Mouse (Mus musculus) spleen, embryonic (tissue): ENCODE results near the gene Cnn3.

ENCODE experiments used
- CTCF ChIA-PET: fragments of 350-600 bp; sonication (Branson Sonifier 250); formaldehyde crosslinking; loops from one replicate; lab custom pipeline; 2022; lab: Charles Lee

The Cnn3 gene

DNA sequence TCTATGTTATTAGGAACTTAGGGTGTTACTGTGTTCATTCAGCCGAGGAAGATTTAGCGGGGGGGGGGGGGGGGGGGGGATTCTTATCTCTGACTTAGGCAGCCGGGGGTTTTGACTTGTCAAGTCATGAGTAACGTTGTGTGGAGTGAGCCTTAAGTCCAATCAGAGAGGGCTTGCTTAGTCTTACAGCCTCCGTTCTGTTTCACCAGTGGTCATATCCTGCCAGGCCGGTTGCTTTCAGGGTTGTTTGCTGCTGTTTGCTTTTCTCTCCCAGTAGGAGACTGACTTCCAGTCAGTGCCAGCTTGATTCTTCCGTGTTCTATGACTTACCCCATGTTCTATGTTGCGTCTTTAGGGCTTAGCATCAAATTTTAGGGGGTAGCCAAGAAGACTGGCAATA lies 20.2 kb downstream of the Cnn3 start:
- CTCF ChIA-PET: interaction anchor here (0.5 kb wide), 1 partner anchor 411 kb away, joined by 10 read pairs; no protein-coding TSS in a partner anchor

DNA sequence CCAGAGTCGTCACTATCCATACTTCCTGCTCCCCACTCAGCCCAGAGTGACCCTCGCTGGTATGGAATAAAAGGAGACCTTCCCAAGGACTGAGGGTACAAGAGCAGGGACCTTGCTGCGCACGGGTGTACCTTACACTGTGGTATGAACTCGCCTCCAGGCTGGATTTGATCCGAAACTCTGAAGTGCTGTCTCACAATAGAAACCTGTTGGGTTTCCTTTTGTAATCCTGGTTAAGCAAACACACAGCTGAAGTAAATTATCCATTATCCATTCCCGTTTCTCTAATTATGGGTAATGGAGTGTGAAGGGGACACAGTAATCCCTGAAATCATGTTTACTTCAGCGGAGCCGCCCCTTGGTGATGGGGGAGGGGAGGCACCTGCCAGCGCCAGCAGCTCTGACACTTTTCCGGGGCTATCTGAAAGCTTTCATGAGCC lies 21.8 kb downstream of the Cnn3 start:
- CTCF ChIA-PET: no interaction called here

DNA sequence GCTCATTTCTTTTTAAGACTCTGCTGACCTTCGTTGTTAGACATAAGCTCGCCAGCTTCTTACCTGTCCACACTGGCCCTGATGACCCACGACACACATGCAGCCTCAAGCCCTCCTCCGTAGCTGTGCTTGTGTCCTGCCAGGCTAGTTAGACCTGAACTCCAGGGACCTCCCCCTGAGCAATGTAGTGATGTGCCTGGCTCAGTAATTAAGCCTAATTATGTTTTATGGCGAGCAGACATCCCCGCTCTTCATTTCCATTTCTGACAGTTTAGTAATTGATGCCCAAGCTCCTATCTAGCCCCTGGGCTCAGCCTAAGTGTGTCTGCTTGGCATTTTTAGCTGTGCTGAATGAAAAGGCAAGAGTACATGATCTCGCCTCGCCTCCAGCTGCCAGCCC lies 22.3 kb downstream of the Cnn3 start:
- CTCF ChIA-PET: no interaction called here

DNA sequence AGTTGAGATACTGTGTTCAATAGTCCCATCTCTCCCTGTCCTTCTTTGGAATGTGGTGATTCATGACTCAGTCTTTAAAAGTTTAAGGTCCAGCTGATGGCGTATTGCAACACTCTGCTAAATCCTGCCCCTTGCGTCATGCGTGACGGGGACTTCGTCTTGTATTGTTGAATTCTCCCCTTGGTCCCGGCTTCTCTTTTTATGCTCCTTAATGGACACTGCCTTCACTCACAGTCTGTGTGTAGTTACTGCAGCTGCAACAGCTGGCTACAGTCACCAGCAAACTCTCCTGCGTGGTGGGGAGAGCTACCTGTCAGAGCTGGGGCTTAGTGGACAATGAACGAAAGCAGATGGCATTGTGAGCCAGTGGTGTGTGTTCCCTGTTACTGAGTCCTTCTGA lies 23.2 kb downstream of the Cnn3 start:
- CTCF ChIA-PET: interaction anchor here (0.8 kb wide), 1 partner anchor 10 kb away, joined by 11 read pairs; no protein-coding TSS in a partner anchor

DNA sequence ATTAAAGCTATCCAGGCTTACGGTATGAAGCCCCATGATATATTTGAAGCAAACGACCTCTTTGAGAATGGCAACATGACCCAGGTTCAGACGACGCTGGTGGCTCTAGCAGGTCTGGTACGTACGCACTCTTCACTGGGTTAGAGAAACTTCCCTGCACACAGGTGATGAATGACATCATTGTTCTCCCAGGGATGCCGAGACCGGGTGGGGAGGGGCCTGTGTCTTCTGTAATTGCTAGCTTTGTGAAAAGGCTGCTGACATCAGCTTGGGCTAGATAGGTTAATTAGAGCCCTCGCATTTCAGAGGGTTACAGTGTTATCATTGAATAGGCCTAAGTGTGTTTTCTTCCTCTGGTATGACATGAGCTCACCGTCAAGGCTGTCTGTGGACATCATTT lies 25.1 kb downstream of the Cnn3 start:
- CTCF ChIA-PET: no interaction called here

DNA sequence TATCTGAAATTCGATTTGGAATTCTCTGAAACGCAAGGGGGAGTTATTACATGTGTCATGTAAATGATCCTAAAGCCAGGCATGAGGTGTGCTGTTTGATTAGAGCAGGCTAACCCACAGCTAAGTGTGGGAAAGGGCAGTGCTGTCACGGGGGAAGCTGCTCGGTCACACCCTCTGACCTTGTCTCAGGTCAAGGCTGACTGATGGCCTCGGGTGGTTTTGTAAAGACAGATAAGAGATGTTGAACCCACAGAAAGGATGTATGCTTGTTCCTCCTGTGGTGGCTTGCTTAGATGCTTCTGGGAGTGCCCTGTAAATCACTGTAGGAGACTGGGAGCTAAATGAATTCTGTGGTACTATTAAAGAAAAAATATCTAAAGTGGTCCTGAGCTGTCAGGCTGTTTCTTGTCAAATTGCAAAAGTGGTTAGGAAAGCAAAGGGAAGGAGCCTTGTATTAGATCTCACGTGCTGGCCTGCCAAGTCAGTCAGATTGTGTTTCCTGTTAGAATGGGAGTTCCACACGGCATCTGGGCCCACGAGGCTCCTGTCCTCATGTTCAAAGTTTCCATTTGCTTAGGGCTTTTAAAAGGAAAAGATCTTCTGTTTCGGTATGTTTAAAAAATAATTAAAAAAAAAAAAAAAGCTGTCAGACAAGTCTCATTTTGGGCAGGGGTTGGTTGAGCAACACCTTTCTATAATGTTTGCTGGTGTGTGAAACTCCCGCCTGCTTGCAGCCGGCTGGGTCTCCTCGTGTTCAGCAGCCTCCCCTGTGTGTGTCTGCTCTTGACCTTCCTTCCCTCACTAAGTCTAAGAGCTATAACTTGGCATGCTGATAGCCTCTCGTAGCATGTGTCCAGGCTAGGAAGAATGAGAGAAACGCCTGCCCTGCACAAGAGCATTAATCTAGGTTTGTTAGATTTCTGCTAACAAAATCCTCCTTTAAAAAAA lies 32.5 kb downstream of the Cnn3 start:
- CTCF ChIA-PET: interaction anchor here (0.6 to 0.7 kb wide), 2 partner anchors 145 to 297 kb away, joined by 8 to 17 read pairs; no protein-coding TSS in a partner anchor

DNA sequence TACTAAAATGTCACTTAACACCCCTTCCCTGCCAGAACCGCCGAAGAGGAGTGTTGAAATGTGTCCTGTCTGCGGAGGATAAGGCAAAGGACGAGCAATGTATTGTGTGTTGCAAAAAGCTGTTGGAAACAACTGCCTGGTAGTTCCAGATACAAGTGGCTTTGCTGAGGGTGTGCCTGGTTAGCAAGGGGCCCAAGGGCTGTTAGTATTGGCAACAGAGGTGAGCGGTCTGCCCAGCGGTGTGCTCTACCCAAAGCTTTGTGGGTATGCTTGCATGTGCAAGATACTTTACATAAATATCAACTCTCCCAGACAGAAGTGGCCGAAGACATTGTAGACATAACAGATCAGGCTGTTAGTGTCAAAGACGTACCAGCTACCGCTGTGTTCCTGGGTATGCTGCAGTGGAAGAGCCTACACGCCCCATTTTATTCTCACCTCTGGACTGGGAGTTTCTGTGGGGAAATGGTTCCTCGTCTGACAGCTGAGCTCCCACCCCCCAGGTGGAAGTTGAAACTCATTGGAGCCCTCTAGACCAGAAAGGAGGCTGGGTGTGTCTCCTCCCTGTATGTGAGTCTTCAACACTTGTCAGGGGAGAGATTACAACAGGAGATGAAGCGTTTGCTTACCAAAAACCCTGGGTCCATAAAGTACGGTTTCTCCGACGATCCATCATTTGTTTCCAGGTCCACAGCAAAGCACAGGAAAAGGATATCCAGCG lies 34.3 kb downstream of the Cnn3 start:
- CTCF ChIA-PET: no interaction called here

DNA sequence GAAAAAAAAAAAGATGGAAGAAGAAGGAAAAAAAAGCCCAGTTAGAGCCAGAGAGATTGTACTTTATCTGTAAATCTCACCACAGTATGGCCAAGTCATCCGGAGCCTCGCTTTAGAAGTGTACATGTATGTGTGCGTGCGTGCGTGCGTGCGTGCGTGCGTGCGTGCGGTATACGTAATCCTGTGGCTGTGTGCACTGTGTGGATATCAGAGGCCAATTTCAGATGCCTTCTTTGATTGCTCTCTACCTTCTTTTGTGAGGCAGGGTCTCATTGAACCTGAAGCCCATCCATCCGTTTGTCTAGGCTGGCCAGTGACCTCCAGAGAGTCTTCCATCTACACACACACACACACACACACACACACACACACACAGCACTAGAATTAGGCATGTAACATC lies 35.2 kb downstream of the Cnn3 start:
- CTCF ChIA-PET: no interaction called here

DNA sequence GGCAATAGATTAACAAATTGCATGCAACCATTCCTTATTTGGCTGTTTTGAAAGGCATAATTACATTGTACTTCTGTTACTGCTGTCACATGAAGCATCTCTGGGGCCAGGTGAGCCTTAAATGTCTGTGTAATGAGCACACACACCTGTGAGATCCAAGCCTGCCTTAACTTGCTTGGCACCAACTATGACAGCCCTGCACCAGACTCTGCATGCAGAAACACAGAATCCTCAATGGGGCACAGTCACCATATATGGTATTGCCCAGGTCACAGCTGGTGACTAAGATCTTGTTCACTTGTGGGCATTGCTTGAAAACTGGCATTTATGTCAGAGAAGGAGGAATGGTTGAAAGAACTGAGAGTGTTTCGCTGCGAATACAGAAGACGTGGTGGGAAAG lies 36.5 kb downstream of the Cnn3 start:
- CTCF ChIA-PET: no interaction called here

DNA sequence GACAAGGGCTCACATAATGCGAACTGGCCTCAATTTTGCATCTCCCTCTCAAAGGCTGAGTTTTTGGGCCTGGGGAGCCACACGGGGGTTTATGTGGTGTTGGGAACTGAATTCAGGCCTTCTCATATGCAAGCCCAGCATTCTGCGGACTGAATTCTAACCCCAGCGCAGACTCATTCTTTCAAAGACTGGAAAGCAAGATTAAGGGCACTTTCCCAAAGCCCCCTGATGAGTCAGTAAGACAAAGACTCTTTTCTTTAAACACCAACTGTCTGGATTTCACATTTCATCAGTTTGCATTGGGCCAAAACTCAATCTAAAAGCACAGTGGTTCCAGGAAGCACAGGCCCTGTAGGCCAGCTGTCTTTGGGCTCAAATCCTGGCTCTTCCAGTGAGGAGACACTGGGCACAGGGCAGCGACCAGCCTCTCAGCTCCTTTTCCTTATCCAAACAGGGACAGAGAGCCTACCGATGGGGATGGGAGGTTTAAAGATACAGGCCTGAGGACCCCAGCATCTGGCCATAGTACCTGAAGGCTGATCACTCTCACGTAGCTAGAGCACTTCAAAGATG lies 38.5 kb downstream of the Cnn3 start:
- CTCF ChIA-PET: interaction anchor here (0.7 kb wide), 1 partner anchor 1656 kb away, joined by 3 read pairs; no protein-coding TSS in a partner anchor

DNA sequence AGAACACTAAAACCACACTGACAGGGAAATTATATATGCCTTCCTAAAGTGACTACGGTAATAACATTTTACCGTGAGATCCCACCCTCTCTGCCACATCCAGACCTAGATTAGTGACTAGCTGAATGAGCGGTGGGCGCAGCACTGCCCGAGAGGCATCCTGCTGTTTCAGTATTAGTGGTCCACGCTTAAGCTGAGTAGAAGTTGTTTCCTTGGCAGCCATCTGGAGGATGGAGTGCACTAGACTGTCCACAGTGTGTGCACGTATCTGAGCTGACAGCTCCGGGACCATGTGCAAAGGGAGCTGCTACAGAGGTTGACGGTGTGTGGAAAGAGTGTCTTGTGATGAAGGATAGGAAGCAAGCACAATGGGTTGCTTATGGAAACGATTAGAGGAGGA lies 39.5 kb downstream of the Cnn3 start:
- CTCF ChIA-PET: no interaction called here

DNA sequence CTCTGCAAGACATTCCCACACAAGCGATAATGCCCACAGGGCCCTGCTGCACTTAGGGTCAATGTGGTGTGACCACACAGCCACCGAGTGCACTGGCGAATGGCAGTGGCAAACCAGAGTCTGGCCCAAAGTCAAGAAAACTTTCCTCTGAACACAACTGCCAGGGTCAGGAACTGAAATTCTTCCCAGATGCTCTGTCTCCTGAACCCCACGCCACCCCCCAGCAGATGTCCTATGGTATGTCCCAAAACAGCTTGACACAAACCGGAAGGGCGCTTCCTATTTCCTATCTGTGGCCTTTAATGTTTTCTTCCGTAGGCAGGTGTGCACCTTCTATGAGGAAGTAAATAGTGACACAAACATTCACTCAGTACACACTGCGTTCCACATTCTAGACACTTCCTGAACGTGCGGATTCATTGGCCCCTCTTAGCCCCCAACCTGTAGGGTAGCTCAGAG lies 40.8 kb downstream of the Cnn3 start:
- CTCF ChIA-PET: no interaction called here

DNA sequence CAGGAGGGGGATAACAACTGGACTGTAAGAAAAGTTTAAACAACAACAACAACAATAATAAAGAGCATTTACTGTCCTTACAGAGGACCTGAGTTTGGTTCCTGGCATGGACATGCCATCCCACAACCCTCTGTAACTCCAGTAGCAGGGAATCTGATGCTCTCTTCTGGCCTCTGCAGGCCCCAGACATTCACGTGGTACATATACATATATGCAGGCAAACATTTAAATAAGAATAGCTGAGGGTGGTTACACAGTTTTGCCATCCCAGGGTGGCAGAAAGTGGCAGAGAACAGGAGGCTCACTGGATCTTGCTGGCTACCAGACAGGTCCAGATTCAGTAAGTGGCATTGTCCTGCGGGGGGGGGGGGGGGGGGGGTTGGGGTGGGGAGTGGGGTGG lies 41.8 kb downstream of the Cnn3 start:
- CTCF ChIA-PET: no interaction called here

DNA sequence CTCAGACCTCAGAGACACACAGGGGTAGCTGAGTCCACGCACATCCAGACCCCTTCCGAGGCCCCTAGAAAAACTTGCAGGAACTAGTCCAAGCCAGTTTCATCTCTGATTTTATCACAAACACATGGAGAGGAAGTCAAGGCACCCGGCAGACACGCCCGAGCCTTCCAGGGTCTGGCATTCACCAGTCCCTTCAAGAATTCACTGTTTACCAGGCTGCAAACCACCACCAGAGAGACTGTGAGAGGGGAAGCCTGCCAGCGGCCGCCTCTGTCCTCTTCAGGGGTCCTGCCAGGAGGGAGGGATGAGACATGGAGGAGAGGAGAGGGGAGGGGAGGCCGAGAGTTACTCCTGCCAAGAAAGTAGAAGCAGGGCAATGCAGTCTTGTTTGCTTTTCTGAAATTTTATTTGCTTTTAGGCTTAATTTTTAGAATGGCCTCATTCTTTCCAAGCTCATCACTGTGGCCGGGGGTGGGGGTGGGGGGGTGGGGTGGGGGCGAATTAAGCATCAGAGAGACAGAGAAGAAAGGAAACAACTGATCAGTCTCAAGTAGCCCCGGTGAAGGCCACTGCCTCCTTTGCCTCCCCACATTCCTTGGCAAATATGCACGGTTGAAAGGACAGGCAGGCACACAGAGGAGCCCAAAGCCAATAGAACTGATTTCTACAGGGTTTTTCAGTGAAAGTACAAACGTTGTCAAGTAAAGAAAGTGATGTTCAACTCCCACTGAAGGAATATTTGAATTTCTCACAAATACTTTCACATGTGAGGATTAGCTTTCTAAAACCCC lies 43.1 kb downstream of the Cnn3 start:
- CTCF ChIA-PET: no interaction called here

DNA sequence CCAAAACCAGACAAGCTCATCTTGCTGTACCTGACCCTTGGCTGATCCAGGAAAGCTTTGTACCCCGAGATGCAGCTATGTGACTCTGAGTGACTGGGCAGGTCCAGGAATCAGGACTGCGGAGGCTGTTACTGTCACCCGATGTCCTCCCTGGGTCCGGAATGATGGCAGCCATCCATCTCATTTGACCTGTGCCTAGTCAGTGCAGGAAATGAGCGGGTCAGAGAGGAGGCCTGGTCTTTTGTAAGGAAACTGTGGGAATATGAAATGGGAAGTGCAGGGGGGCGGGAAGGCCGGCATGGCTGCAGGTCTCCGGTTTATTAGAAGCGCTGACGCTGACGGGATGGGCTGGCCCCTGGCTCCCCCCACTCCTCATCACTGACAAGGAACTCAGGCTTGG lies 45.4 kb downstream of the Cnn3 start:
- CTCF ChIA-PET: no interaction called here

DNA sequence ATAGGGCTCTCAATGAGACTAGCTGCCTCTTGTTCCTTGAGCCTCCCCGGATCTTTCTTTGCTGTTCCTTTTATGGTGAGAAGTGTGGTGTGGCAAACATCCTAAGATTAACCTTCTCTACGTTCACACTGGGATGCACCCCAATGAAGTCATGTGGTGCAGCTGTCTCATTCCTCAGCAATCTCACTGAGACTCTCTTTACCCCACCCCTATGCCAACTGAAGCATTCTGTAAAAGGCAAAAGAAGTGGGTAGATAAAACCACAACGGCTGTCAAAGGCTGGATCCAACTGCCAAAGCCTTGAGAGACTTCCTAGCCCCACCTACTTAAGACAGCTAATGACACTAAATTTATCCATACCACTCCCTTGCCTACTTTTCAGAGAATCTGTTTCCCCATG lies 48.4 kb downstream of the Cnn3 start:
- CTCF ChIA-PET: no interaction called here

DNA sequence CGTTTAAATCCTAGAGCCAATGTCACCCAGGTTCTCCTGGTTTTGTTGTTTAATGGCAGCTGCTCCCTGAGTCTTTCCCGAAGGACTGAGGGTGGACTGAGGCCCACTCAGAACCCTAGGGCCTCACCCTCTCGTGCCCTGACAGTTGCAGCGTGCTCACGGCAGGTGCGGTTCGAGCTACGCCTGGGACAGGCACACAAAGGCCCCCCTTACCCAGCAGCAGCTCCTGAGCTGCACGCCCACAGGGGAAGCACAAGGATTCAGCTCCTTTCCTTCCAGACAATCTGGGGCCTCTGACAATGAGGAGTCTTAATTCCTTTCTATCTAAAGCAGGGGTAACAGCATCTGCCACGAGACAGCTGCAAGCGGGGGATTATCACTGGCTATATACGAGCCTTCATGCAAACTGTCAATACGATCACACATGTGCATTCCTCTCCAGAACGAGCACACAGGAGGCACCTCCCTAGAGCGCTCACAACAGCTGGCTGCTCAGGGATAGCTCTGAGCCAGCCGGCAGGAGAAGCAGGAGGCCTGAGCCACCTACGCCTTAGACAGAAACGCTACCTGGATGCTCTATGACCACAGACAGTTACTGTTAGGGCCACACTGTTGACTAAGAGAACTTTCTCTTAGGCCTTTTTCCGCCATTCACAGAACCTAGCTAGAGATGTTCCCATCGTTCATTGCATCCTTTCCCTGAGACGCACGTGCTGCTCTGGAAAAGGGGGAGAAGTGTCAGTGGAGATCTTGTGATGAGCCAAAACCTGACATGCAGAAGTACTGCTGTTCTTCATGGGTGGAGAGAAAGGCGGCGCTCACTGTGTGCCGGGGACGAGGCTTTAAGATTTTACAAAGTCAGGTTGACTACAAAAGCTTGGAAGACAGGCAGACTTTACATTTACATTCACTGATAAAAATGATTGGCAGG lies 54.0 kb downstream of the Cnn3 start:
- CTCF ChIA-PET: interaction anchor here (0.5 kb wide), 1 partner anchor 46 kb away, joined by 6 read pairs; no protein-coding TSS in a partner anchor

DNA sequence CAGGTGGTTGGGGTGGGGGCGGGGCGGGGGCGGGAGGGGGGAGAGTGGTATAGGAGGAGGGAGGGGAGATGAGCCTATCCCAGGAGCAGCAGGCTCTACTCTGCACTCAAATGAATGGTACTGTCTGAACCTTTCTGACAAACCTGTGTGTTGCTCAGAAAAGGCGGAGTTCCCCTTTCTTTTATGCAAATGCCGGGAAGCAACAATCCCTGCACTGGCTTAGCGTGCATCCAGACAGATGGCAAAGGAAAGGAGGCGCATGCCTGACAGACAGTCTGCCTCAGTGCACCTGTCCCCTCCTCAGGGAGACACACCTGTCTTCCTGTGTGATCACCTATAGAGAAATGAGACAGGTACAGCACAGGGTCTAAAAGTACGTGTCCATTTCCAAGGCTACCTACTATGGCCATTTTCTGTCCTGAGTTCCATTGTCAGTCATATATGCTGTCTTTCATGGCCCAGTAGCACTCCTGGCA lies 54.7 kb downstream of the Cnn3 start:
- CTCF ChIA-PET: interaction anchor here (0.5 kb wide), 1 partner anchor 47 kb away, joined by 6 read pairs; no protein-coding TSS in a partner anchor

DNA sequence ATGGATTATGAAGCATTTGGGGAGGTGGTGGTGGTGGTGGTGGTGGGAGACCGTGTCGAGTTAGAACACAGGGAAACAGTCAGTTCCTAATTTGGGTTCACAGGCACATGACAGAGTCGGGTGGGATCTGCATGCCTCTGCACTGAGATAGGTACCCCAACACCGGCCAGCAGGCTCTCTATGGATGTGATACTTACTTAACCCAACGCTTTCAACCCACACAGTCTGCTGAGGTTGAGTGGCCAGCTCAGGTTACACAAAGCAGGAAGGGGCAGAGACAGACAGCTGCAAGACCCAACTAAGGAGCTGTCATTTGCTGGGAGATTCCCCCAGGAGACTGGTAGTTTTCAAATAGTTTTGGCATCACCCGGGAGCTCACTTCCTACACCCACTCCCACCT lies 55.3 kb downstream of the Cnn3 start:
- CTCF ChIA-PET: no interaction called here
